Mouse (Mus musculus) ovary, adult 18-20 months (tissue): ENCODE data around the gene Serpinb1c.
"Not testable (repeated sequence)": the region's sequence is repeated elsewhere in the genome, so short reads cannot be mapped to it uniquely, and the experiment has no call there.

Experiments
- DNase-seq: peaks from one replicate; pipeline ENCODE4 v3.0.0; 2022; ENCODE audit warnings: low spot score, mixed read lengths

Gene Serpinb1c

GRCm38 (mm10) chr13:32898111-32898510, at the start of gene Serpinb1c:
Gene Serpinb1c (minus strand): TSS chr13:32898211.
- DNase-seq = no peak

- DNase-seq = not testable (repeated sequence)
Observed at GRCm38 (mm10) chr13:32939191-32939590, 41.2 kb upstream of the Serpinb1c start.

GRCm38 (mm10) chr13:32938275-32938674, 40.3 kb upstream of the Serpinb1c start:
- DNase-seq = not testable (repeated sequence)

- DNase-seq = no peak
Observed at GRCm38 (mm10) chr13:32934706-32935381, 36.8 kb upstream of the Serpinb1c start.

GRCm38 (mm10) chr13:32929107-32929750, 31.2 kb upstream of the Serpinb1c start:
- no peak for DNase-seq

GRCm38 (mm10) chr13:32927241-32927640, 29.2 kb upstream of the Serpinb1c start:
- DNase-seq = no peak

- DNase-seq = no peak
Observed at GRCm38 (mm10) chr13:32926661-32927060, 28.6 kb upstream of the Serpinb1c start.

GRCm38 (mm10) chr13:32924578-32925360, 26.8 kb upstream of the Serpinb1c start:
- peak; percentile 39 for DNase-seq

GRCm38 (mm10) chr13:32922622-32923021, 24.6 kb upstream of the Serpinb1c start:
- no peak for DNase-seq

GRCm38 (mm10) chr13:32912770-32913380, 14.9 kb upstream of the Serpinb1c start:
- DNase-seq = no peak

GRCm38 (mm10) chr13:32908182-32908581, 10.2 kb upstream of the Serpinb1c start:
- DNase-seq = no peak

DNA sequence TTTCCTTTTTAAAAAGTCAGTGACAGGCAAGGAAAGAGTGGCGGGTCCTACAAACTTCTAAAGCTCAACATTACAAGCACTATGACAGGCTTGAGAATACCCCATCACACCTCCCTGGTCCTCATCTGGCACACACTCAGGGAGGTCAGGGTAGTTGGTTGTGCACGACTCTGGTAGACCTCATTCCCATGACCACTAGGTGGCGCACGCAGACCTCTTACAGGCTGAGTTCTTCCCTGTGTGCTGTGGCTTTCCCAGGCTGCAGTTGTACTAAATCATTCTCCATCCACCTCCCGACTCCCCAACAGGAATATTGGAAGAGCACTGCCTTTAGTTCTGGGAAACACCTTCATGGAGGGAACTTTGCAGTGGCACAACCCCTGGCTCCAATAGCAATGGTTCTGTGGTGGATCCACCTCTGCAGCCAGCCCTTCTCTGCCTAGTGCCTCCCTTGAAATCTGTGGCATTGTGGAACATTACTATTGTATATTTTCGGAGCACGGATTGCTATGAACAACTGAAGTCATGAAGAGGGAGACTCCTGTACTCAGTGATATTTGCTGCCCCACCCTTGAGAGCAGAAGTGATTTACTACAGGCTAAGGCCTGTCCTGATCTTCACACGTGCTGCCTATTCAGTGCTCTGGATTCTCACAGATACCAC, 5.3 kb upstream of the Serpinb1c start:
- DNase-seq = peak; percentile 80

DNA sequence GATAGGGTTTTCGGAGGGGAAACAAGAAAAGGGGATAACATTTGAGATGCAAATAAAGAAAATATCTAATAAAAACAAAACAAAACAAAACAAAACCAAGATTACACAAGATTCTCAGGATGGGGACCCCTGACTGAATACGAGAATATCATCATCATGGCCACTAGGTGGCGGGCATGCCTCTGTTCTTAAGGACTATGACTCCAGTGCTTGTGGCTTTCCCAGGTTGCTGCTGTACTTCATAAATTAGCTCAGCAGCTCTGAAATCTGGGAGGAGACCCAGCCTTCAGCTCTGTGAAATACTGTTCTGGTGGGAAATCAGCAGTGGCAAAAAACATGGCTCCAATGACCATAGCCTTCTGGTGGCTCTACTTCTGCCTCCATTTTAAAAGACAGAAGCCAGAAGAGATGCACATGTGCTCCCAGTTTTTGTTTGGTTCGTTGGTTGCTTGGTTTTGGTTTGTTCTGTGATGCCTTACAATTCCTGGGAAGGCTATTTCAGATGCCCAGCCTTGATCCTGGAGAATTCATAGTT, 4.5 kb upstream of the Serpinb1c start:
- peak; percentile 48 for DNase-seq

GRCm38 (mm10) chr13:32900639-32901038, 2.6 kb upstream of the Serpinb1c start:
- no peak for DNase-seq

DNA sequence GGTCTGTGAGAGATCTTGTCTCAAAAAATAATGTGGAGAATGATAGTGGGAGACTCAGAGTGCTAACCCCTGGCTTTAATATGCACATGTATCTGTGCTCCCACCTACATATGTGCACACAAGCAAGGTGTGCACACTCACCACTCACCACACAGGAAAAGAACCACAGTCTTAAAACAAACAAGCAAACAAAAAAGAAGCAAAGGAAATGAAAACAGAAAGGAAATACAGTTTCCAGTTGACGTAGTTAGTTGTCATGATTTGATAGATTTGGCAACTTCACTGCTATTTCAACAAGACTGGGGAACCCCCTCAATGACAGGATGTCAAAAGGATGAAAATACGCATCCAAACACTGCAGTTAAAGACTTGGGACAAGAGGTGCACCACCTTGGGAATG, 1.1 kb upstream of the Serpinb1c start:
- not testable (repeated sequence) for DNase-seq

GRCm38 (mm10) chr13:32896931-32897330, 1.1 kb downstream of the Serpinb1c start:
- DNase-seq = no peak

DNA sequence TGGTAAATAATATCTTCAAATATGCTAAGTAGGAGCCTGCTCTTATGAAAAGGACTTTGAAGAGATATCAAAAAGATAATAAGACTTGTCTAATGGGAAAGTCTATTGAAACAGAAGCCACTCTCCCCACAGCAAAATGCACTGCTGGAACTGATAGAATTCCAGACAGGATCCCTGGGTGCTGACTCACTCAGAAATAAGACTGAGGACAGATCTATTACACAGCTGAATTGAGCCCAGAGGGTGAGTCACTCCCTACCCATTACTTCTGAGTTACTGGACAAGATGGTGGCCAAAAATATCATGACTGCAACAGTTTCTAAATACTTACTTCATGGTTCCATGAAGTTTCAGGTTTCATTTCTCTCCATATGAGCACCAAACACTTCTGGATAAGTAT, 13.3 kb downstream of the Serpinb1c start:
- no peak for DNase-seq

GRCm38 (mm10) chr13:32873862-32874261, 24.1 kb downstream of the Serpinb1c start:
- DNase-seq = no peak

GRCm38 (mm10) chr13:32868843-32869242, 29.2 kb downstream of the Serpinb1c start:
- no peak for DNase-seq

DNA sequence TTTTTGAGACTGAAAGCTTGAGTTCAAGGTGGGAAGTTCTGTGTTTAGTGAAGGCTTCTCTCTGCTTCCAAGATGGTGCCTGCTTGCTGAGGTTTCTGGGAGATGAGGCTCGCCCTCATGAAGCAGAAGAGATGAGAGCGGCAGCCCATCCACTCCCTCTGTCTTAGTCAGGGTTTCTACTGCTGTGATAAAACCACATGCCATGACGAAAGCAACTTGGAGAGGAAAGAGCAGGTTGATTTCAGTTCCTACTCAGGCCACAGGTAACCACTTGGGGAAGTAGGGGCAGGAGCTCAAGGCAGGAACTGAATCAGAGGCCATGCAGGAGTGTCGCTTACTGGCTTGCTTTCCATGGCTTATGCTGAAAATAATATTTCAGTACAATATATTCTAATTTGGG, 29.8 kb downstream of the Serpinb1c start:
- not testable (repeated sequence) for DNase-seq

DNA sequence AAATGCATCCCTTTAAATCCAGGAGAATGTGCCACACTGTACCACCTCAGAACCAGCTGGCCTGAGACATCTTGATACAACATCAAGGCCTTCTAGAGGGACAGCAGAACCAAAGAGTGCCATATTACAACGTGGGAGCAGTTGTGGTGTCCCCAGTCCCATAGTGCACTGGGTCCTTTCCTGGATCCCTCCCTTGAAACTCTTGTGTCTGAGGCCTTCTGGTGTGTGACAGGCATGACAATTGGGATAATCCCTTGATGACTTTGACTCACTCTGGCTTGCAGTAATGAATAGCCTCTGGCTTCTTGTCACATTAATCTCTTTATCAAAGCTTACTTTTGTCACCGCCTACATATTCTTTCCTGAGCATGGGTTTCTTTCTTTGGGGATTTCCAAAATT, 31.0 kb downstream of the Serpinb1c start:
- no peak for DNase-seq

GRCm38 (mm10) chr13:32866484-32866883, 31.5 kb downstream of the Serpinb1c start:
- peak; percentile 36 for DNase-seq
